Mouse (Mus musculus) testis, adult 2 months (tissue): ENCODE data around the gene Bcar3.

Experiments
- CTCF ChIP-seq: fragments of 200-500 bp; IDR thresholded peaks from 2 replicates; pipeline ENCODE4 v1.5.1; 2012; ENCODE audit warnings: low read depth, mild to moderate bottlenecking, inconsistent platforms, low read length, moderate library complexity; ENCODE audit not compliant: control insufficient read depth, insufficient read depth, insufficient replicate concordance
- POLR2A ChIP-seq: fragments of 200-500 bp; IDR thresholded peaks from 2 replicates; pipeline ENCODE4 v1.6.1; 2012; ENCODE audit warnings: low read depth, mild to moderate bottlenecking, inconsistent platforms, low read length, moderate library complexity; ENCODE audit not compliant: control insufficient read depth

GRCm38 (mm10) chr3:122457723-122458122 is 163.8 kb downstream of the Bcar3 start:
- TF ChIP-seq CTCF, result no peak
- no peak for TF ChIP-seq POLR2A
